Mouse (Mus musculus): Measurements from ENCODE around the gene Celsr1. TPM values are rescaled to one million over a fixed set of nuclear protein-coding genes. Genes with fewer than 3 reads are reported as not detected.

Gene Celsr1
- polyA plus RNA-seq, 1 experiment = 2.2 TPM

- no peak overlapping the region for H3K27ac ChIP-seq (ENCODE audit: insufficient read depth, low read length)
- H3K4me3 ChIP-seq (ENCODE audit: insufficient read depth, low read length) = no peak overlapping the region
- peaks cover 29% of the 10 kb centered on the region for H3K4me1 ChIP-seq (ENCODE audit: control insufficient read depth, insufficient read depth, low read length)
- no peak for TF ChIP-seq POLR2A (IDR thresholded peaks at IDR 0.05; ENCODE audit: extremely low read depth, insufficient read depth, low read length)
- TF ChIP-seq CTCF (IDR thresholded peaks at IDR 0.05; ENCODE audit: extremely low read depth, insufficient read depth, low read length) = no peak
These were observed 33.4 kb upstream of the Celsr1 start for GRCm38 (mm10) chr15:86066836-86067580.

GRCm38 (mm10) chr15:86065367-86065766 lies 31.8 kb upstream of the Celsr1 start:
- Histone ChIP-seq H3K4me1 (ENCODE audit: control insufficient read depth, insufficient read depth, low read length) (peaks cover 34% of the 10 kb centered on the region), H3K27ac (ENCODE audit: insufficient read depth, low read length) (no peak overlapping the region), H3K4me3 (ENCODE audit: insufficient read depth, low read length) (no peak overlapping the region)
- no peak for TF ChIP-seq POLR2A (IDR thresholded peaks at IDR 0.05; ENCODE audit: extremely low read depth, insufficient read depth, low read length)
- no peak for TF ChIP-seq CTCF (IDR thresholded peaks at IDR 0.05; ENCODE audit: extremely low read depth, insufficient read depth, low read length)

- TF ChIP-seq CTCF (IDR thresholded peaks at IDR 0.05; ENCODE audit: extremely low read depth, insufficient read depth, low read length) = no peak
- TF ChIP-seq POLR2A (IDR thresholded peaks at IDR 0.05; ENCODE audit: extremely low read depth, insufficient read depth, low read length) = no peak
- H3K27ac ChIP-seq (ENCODE audit: insufficient read depth, low read length) = no peak overlapping the region
- no peak overlapping the region for H3K4me3 ChIP-seq (ENCODE audit: insufficient read depth, low read length)
- peaks cover 37% of the 10 kb centered on the region for H3K4me1 ChIP-seq (ENCODE audit: control insufficient read depth, insufficient read depth, low read length)
These were observed 31.3 kb upstream of the Celsr1 start for GRCm38 (mm10) chr15:86064850-86065229.

- Histone ChIP-seq H3K4me1 (ENCODE audit: control insufficient read depth, insufficient read depth, low read length) (peaks cover 33% of the 10 kb centered on the region), H3K27ac (ENCODE audit: insufficient read depth, low read length) (no peak overlapping the region), H3K4me3 (ENCODE audit: insufficient read depth, low read length) (no peak overlapping the region)
- TF ChIP-seq POLR2A (IDR thresholded peaks at IDR 0.05; ENCODE audit: extremely low read depth, insufficient read depth, low read length) = no peak
- no peak for TF ChIP-seq CTCF (IDR thresholded peaks at IDR 0.05; ENCODE audit: extremely low read depth, insufficient read depth, low read length)
These were observed 30.7 kb upstream of the Celsr1 start for GRCm38 (mm10) chr15:86064191-86064849.

- TF ChIP-seq POLR2A (IDR thresholded peaks at IDR 0.05; ENCODE audit: extremely low read depth, insufficient read depth, low read length) (no peak), CTCF (IDR thresholded peaks at IDR 0.05; ENCODE audit: extremely low read depth, insufficient read depth, low read length) (no peak)
- Histone ChIP-seq H3K4me1 (ENCODE audit: control insufficient read depth, insufficient read depth, low read length) (peaks cover 27% of the 10 kb centered on the region), H3K4me3 (ENCODE audit: insufficient read depth, low read length) (no peak overlapping the region), H3K27ac (ENCODE audit: insufficient read depth, low read length) (no peak overlapping the region)
These were observed 28.4 kb upstream of the Celsr1 start for GRCm38 (mm10) chr15:86061848-86062481.

- no peak overlapping the region for H3K27ac ChIP-seq (ENCODE audit: insufficient read depth, low read length)
- H3K4me1 ChIP-seq (ENCODE audit: control insufficient read depth, insufficient read depth, low read length) = peaks cover 24% of the 10 kb centered on the region
- H3K4me3 ChIP-seq (ENCODE audit: insufficient read depth, low read length) = no peak overlapping the region; the same call in 1 of the 2 replicates
- no peak for TF ChIP-seq CTCF (IDR thresholded peaks at IDR 0.05; ENCODE audit: extremely low read depth, insufficient read depth, low read length)
- no peak for TF ChIP-seq POLR2A (IDR thresholded peaks at IDR 0.05; ENCODE audit: extremely low read depth, insufficient read depth, low read length)
These were observed 27.6 kb upstream of the Celsr1 start for GRCm38 (mm10) chr15:86061221-86061620.

GRCm38 (mm10) chr15:86060581-86060980 lies 27.0 kb upstream of the Celsr1 start:
- H3K27ac ChIP-seq (ENCODE audit: insufficient read depth, low read length) = no peak overlapping the region

GRCm38 (mm10) chr15:86059835-86060380 lies 26.3 kb upstream of the Celsr1 start:
- H3K4me3 ChIP-seq (ENCODE audit: insufficient read depth, low read length) = peak overlapping the region; percentile 73
- H3K4me1 ChIP-seq (ENCODE audit: control insufficient read depth, insufficient read depth, low read length) = peaks cover 19% of the 10 kb centered on the region
- TF ChIP-seq POLR2A (IDR thresholded peaks at IDR 0.05; ENCODE audit: extremely low read depth, insufficient read depth, low read length) = no peak
- H3K27ac ChIP-seq (ENCODE audit: insufficient read depth, low read length) = no peak overlapping the region

More at GRCm38 (mm10) chr15:86060581-86060980, 27.0 kb upstream of the Celsr1 start:
- TF ChIP-seq CTCF (IDR thresholded peaks at IDR 0.05; ENCODE audit: extremely low read depth, insufficient read depth, low read length) (no peak), POLR2A (IDR thresholded peaks at IDR 0.05; ENCODE audit: extremely low read depth, insufficient read depth, low read length) (no peak)
- peaks cover 24% of the 10 kb centered on the region for H3K4me1 ChIP-seq (ENCODE audit: control insufficient read depth, insufficient read depth, low read length)
- H3K4me3 ChIP-seq (ENCODE audit: insufficient read depth, low read length) = peak overlapping the region; percentile 73

Measured in cortical plate, adult 2 months (tissue).